Mouse (Mus musculus) urinary bladder, postnatal 4 days (tissue): ENCODE measurements at regions not wholly inside any gene's neighbourhood (a gene's known extent, or its start where the extent isn't known, plus 50 kb on each side); places are given as distances from the start of the nearest gene placed in this dataset.

Source experiments
- DNase-seq, 2 experiments: peaks; one replicate each; pipeline ENCODE4 v3.0.0; 2021 to 2022; ENCODE audit warnings: low spot score in 2 of 2

- DNase-seq = no peak
Measured at GRCm38 (mm10) chr10:117556027-117556789, 73.1 kb upstream of the Cpm start.

- DNase-seq = no peak
Measured at GRCm38 (mm10) chr10:117555542-117555941, 73.8 kb upstream of the Cpm start.

GRCm38 (mm10) chr10:117555044-117555443 is 74.3 kb upstream of the Cpm start:
- DNase-seq = no peak

GRCm38 (mm10) chr10:117554533-117554932 is 74.8 kb upstream of the Cpm start:
- DNase-seq = no peak

- DNase-seq = no peak
Measured at GRCm38 (mm10) chr10:117553211-117554186, 75.8 kb upstream of the Cpm start.

GRCm38 (mm10) chr10:117552049-117552652 is 77.1 kb upstream of the Cpm start:
- no peak for DNase-seq

- no peak for DNase-seq
Measured at GRCm38 (mm10) chr10:117551234-117552048, 77.9 kb upstream of the Cpm start.

GRCm38 (mm10) chr10:117549854-117550605 is 79.3 kb upstream of the Cpm start:
- no peak for DNase-seq

GRCm38 (mm10) chr10:117549506-117549830 is 79.8 kb upstream of the Cpm start:
- DNase-seq = no peak

- DNase-seq = no peak
Measured at GRCm38 (mm10) chr10:117548775-117549505, 80.4 kb upstream of the Cpm start.

GRCm38 (mm10) chr10:117548262-117548661 is 81.0 kb upstream of the Cpm start:
- no peak for DNase-seq

- DNase-seq = no peak
Measured at GRCm38 (mm10) chr10:117547275-117547674, 82.0 kb upstream of the Cpm start.

- DNase-seq = no peak
Measured at GRCm38 (mm10) chr10:117545842-117546631, 83.3 kb upstream of the Cpm start.

GRCm38 (mm10) chr10:117544680-117545546 is 84.4 kb upstream of the Cpm start:
- no peak for DNase-seq

GRCm38 (mm10) chr10:117543995-117544679 is 85.2 kb upstream of the Cpm start:
- no peak for DNase-seq

GRCm38 (mm10) chr10:117543696-117543950 is 85.7 kb upstream of the Cpm start:
- no peak for DNase-seq

GRCm38 (mm10) chr10:117542886-117543695 is 86.2 kb upstream of the Cpm start:
- no peak for DNase-seq
